Mouse (Mus musculus) G1E-ER4 (cell line): ENCODE measurements around the gene Ppp1cc. TPM values are rescaled to one million over a fixed set of nuclear protein-coding genes. Genes with fewer than 3 reads are reported as not detected.

Experiments used
- GATA1 ChIP-seq: IDR thresholded peaks from one replicate; pipeline ENCODE4 v1.8.0; 2012; ENCODE audit warnings: low read length, inconsistent platforms
- polyA plus RNA-seq: library from polyadenylated mRNA; stranded (reverse); fragments of >175 nt; gene quantifications from 2 replicates; pipeline ENCODE4 v1.2.3, GENCODE M21; 2012

The Ppp1cc gene
- polyA plus RNA-seq, 1 experiment: 174 TPM

DNA sequence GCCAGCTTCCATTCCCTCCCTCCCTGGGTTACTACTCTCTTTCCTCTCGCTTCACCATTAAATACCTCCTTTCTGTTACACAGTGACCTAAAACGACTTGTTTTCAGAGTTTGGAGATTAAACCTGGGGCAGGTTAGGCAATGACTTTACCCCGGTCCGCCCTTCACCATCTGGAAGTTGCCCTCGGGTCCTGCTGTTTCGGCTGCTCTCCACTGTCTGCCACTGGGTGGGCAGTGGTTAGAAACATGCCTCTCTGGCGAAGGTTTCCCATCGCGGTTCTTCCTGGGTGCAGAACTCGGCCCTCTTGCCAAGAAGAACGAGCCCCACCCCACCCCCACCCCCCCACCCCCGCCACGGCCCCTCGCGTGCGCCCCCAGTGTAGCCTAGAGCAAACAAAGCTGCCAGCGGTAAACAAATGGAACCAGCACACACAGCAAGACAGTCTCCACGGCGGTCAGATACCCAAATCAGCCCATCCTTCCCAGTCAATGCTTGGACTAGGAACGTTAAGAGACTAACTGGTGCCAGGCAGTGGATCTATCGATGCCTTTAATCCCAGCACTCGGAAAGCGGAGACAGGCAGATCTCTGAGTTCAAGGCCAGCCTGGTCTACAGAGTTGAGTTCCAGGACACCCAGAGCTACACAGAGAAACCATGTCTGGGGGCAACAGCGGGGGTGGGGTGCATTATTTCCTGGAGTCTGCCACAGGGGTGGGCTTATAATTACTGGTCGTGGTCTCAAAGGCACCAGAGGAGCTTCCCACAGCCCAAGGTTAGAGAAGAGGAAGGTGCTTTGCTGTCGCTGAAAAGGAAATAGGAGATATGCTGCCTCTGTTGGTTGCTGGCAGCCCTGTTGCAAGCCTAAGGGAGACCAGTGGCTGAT is 25.7 kb upstream of the Ppp1cc start:
- TF ChIP-seq GATA1: no peak

DNA sequence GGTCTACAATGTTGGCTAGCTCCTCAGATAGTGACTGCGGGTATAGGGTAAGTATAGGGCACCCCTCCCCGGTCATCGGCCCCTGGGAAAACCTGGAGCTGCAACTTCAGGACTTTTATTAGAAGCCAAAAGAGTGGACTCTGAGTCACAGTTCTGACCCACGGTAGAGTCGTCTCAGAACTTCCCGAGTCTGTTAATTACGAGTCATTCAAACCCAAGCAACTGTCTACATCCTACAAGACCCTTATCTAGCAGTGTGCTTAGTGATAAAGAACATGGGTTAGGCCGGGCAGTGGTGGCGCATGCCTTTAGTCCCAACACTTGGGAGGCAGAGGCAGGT is 25.1 kb upstream of the Ppp1cc start:
- no peak for TF ChIP-seq GATA1

DNA sequence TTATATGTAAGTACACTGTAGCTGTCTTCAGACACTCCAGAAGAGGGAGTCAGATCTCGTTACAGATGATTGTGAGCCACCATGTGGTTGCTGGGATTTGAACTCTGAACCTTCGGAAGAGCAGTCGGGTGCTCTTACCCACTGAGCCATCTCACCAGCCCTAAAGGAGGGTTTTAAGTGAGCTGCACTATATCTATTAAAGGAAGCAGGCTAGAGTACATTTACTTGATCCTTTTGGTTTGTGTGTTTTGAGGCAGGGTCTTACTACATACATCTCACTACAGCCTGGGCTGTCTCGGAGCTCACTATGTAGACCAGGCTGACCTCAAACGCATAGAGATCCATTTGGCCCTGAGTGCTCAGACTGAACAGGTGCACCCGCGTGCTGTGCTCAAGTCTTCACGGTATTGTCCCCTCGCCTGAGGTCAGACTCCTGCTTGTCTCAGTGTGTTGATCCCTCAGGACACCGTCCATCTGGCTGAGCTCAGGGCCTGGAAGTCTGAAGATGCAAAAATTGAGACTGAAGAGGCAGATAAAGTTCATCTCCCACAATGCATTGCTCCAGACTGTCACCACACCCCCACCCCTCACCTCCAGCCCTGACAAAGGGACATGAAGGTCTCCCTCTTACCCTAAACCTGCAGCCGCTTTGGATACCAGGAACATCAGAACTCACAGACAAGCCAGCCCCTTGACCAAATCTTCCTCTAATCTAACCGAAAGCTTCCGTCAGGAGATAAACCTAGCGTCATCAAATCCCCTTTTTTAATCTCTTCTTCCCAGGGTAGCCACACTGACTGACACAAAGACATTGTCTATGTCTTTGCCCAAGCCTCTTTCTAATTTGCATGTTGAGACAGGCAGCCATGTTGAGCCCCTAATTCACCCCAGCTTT is 23.4 kb upstream of the Ppp1cc start:
- no peak for TF ChIP-seq GATA1

DNA sequence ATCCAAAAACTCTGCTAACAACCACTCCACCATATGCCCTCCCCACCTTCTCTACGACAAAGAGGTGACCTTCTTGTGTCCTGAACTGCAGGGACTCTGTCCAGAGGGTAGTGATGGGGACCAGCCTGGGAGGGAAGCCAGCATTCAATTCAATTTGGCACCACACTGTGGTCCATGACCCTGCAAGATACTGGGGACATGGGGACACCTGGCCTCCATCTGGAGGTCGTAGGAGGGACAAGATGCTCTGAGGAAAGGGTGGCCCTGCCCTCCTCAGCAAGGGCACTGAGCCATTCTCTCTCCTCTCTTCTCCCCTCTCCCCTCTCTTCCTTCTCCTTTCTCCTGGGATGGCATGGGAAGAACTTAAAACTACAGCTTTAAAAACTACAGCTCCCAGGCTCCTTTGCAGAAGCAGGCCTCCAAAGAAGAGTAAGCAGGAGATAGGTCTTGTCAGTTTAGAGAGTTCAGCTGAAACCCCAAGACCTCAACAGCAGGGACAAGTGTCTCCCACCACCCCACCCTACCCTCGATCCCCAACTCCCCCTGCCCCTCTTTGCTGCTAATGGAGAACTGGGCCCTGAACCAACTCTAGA is 22.7 kb upstream of the Ppp1cc start:
- TF ChIP-seq GATA1: no peak

DNA sequence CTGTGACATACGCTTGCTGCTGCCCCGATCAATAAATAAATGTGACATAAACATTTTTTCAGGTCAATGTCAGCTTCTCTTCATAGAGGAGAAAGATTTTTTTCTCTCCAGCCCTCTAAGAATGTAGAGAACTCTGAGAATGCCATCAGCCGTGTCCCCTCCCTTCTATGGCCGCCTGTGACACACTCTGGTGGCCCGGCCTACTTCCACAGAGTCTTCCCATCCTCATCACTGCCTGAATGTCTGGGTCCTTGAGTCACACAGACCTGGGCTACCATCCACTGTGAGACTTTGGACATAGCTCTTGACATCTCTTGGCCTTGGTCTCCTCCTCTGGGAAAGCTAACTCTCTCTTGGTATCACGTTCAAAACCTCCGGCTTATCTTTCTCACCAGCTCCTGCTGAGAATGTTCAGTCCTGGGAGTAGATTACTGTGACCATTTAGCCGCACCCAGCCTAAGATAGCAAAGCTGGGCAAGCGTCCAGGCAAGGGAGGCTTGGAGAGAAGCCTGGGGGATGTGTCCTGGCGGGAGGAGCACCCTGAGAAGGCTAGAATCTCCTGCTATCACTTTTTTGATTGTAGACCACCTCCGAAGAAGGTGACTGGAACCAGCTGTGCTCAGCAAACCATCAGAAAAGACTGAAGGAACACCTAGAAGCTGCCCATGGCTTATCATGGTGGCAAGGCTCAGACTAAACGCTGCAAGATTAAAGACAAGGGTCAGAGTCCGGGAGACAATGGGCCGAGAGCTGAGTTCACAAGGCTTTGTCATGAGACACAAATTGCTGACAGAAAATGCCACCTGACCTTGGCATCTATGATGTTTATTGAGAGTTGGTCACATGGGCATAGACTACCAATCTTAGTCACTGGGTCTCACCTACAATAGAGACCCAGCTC is 21.3 kb upstream of the Ppp1cc start:
- no peak for TF ChIP-seq GATA1

DNA sequence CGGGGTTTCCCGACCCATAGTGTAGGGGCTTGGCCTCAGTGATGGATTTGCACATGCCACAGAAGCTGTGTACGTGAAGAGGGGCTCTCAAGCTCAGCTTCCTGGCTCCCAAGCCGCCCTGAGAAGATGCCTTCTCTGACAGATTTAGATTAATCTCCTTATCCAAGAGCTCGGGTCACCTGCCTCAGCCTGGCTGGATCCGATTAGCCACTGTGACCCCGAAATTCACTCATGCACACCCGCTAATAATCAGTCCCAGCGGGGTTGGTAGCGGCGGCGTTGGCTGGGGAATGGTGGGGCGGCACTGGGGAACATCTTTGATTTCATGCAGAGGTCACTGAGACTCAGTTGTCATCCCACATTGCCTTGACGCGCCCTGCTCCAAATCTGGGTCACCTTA is 19.2 kb upstream of the Ppp1cc start:
- no peak for TF ChIP-seq GATA1

DNA sequence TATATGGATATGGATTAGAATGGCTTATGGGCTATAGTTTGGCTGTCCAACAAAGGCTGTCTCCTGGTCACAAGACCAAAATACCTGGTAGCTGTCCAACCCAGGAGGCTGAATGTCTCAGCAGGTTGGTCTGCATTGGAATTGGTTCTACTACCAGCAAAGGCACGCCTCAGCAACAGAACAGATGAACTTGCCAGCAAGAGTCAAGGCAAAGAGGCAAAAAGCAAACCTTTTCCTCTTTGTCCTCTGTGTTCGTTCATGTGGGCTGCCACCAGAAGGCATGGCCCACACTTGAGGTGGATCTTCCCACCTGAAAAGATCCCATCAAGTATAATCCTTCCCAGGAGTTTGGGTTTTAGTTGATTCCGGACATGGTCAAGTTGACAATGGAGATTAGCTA is 17.4 kb upstream of the Ppp1cc start, which contains the start of gene Ccdc63:
Ccdc63 (minus strand) TSS at position 101 of the 400 bp plus-strand sequence.
- TF ChIP-seq GATA1: no peak

DNA sequence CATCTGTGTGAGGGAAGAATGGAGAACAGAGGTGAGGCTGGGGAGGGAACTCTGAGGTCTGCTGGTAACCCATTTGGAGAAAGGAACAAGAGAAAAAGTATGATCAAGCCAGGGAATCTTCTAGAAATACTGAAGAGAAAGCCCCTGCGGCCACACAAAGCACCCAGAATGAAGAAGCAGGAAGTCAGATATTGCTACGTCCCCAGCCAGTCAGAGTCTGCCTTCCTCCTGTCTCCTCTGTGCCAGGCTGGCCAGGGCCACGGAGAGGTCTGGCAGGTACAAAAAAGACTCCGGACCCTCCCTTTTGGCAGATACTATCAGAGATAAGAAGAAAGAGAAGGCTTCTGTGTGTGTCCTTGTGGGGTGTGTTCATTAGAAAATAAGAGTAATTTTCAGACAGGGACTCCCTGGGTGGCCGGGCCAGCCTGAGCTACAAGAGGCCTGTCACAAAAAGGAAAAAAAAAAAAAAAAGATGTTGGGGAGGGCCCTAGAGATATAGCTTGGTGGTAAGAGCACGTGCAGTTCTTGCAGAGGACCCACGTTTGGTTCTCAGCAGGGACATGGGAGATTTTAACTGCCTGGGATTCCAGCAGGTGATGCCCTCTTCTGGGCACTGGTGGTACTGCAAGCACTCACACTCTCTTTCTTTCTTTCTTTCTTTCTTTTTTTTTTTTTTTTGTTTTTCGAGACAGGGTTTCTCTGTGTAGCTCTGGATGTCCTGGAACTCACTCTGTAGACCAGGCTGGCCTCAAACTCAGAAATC is 15.7 kb upstream of the Ppp1cc start:
- no peak for TF ChIP-seq GATA1

DNA sequence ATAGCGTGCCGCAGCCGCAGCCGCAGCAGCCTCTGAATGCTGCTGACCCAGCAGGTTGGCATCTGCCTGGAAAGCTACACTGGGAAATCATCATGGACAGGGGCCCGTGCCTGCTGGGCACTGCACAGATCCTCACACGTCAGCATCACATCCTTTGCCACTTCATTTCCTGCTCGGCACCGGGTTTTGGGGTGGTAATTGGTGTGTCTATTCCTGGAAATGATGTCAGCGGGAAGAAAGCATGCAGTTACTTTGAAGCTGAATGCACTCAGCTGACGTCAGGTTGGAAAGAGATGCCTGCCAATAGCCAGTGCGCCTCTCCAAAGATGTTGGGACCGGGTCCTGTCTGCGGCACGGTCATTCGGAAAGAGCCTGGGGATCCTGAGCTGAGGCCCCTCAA is 14.5 kb upstream of the Ppp1cc start:
- TF ChIP-seq GATA1: no peak

DNA sequence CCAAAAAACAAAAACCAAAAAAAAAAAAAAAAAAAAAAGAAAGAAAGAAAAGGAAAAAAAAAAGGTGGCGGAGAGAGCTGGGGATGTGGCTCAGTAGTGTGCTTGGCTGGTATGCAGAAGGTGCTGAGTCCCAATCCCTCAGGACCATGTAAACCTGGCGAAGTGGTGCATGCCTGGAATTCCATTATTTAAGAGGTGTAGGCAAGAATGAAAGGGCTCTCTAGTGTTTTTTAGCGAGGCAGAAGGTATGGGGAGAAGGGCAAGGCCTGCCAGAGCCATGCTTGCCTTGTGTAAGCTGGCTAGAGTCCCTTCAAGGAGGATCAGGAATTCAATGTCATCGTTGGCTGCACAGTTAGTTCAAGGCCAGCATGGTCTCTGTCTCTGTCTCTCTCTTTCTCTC is 13.3 kb upstream of the Ppp1cc start:
- no peak for TF ChIP-seq GATA1

DNA sequence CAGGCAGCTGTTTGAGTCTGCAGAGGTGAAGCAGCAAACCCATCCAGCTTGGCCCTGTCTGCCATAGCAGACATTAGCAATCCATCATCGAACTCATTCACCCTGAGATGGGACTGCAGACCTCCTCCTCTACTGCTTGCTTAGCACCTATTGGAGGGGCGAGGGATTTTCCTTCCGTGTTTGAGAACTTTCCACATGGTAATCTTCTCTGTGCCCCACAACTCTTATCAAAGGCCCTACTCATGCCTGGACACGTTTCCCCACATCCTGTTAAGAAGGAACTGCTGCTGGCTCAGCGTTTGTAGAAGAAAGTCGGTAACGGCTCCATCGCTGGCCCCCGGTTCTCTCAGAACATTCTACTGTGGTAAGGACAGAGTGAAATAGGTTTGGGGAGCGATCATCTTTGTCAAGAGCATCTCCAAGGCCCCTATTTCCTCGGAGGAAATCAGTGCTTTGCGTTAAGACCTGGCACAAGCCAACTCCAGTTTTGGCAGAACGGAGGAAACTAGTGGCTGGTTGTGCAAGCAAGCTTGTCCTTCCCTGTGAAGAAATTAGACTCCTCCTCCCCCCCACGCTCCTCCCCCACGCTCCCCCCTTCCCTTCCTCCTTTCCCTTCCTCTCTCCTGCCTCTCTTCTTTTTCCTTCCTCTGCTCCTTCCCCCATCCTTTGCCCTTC is 12.6 kb upstream of the Ppp1cc start:
- TF ChIP-seq GATA1: no peak

DNA sequence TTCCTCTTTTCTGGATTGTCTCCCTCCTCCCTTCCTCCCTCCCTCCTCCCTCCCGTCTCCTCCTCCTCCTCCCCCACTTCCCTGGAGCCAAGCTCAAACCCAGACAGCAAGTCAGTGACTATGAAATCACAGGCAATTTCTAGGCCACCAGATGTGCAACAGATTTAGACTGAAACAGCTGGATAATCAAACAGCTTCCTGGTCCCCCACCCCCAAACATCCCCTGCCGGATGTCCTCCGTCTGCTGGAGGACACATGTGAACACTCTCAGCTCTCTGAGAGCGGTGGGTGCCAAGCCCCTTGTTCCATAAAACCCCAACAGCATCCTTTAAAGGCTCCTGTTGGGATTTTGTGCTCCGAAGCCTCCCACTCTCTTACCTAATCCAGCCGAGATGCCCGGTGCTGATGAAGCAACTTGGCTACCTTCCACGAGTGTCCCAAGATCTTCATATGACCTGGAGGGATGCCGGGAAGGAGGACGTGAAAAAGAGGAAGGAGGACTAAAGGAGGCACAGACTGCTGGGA is 12.0 kb upstream of the Ppp1cc start:
- no peak for TF ChIP-seq GATA1

DNA sequence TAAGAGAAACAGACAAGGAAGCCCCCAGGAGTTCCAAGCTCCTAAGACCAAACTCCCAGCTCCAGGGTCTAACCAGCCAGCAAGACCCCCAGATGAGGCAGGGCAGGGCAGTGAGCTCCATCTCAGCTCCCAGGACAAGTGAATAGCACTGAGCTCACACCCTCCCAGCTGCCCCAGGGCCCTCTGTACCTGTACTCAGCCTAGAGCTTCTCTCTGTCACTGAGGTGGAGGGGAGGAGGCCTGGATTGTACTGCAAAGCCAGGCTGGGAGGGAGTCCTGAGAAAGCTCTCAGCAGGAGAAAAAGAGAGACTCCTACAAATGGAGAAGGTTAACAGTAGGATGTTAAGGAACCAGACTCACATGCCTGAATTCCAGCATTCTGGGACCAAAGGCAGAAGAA is 11.5 kb upstream of the Ppp1cc start:
- TF ChIP-seq GATA1: no peak

DNA sequence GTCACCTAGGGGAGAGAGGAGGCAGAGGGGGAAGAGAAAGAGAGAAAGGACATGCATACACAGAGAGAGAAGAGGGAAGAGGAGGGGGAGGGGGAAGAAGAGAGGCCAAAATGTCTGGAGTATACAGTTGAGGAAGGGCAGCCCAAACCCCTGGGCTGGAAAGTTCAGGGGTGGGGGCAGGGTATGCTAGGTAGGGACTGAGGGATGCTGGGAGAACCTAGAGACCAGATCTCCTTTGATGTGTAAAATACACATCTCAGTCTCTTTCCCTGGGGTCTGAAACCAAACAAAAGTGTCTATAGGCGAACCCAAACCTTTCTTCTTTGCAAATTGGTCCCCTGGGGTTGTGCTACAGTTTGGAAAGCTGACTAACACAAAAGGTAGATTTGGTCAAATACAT is 10.0 kb upstream of the Ppp1cc start:
- TF ChIP-seq GATA1: no peak
